Mouse (Mus musculus): ENCODE results near the gene St6galnac4. TPM values are rescaled to one million over a fixed set of nuclear protein-coding genes. Genes with fewer than 3 reads are reported as not detected.
A peak's percentile ranks its signal among the peaks of the same experiment; 100 is the strongest.

St6galnac4 gene
- polyA plus RNA-seq, 1 experiment from 2014 or later = 28.8 TPM

GRCm38 (mm10) chr2:32570698-32571494 lies 16.0 kb upstream of the St6galnac4 start, which contains the start of gene Dpm2:
Gene Dpm2, plus strand, starts transcription at chr2:32570858.
- no peaks in the 10 kb centered on the region for H3K27me3 ChIP-seq
- CTCF ChIA-PET = interaction anchor here (0.7 to 1.2 kb wide), 4 partner anchors 13 to 166 kb away, joined by 3 to 4 read pairs (median 4); no protein-coding TSS in a partner anchor
- ATAC-seq (peak; percentile 23), DNase-seq (ENCODE audit: low read depth, low spot score) (no peak)
- no peak for TF ChIP-seq CTCF (IDR thresholded peaks at IDR 0.05)
- in situ Hi-C loops (cut with MboI; ENCODE audit: low pct_unique_long_range_greater_than_20kb) = loop anchor here (5.0 kb wide), 1 partner anchor 174 kb away; the partner anchor contains the start of gene Ptges2
- POLR2A ChIA-PET = no interaction called here

- no peak for ATAC-seq
- no peak for DNase-seq (ENCODE audit: low read depth, low spot score)
- in situ Hi-C loops (cut with MboI; ENCODE audit: low pct_unique_long_range_greater_than_20kb) = loop anchor here (5.0 kb wide), 1 partner anchor 175 kb away; the partner anchor contains the start of gene Ptges2
- POLR2A ChIA-PET = interaction anchor here (0.7 to 0.9 kb wide), 2 partner anchors 121 to 191 kb away, joined by 3 read pairs; partner anchors contain the start of genes 1110008P14Rik and Slc25a25
- CTCF ChIA-PET = no interaction called here
- TF ChIP-seq CTCF (IDR thresholded peaks at IDR 0.05) = no peak
- H3K27me3 ChIP-seq = no peaks in the 10 kb centered on the region
Measured at GRCm38 (mm10) chr2:32572196-32572595, 14.7 kb upstream of the St6galnac4 start.

GRCm38 (mm10) chr2:32574497-32574896 lies 12.4 kb upstream of the St6galnac4 start, which contains the start of gene Pip5kl1:
Gene Pip5kl1, plus strand, starts transcription at chr2:32574797.
- no peak for ATAC-seq
- H3K27me3 ChIP-seq = no peaks in the 10 kb centered on the region
- POLR2A ChIA-PET = interaction anchor here (0.6 kb wide), 1 partner anchor 75 kb away, joined by 3 read pairs; no protein-coding TSS in a partner anchor
- no peak for DNase-seq (ENCODE audit: low read depth, low spot score)
- TF ChIP-seq CTCF (IDR thresholded peaks at IDR 0.05) = no peak
- in situ Hi-C loops (cut with MboI; ENCODE audit: low pct_unique_long_range_greater_than_20kb) = loop anchor here (5.0 kb wide), 1 partner anchor 177 kb away; the partner anchor contains the start of gene Ptges2
- CTCF ChIA-PET = interaction anchor here (0.6 to 2.2 kb wide), 7 partner anchors 9 to 177 kb away, joined by 3 to 17 read pairs (median 3); no protein-coding TSS in a partner anchor

- POLR2A ChIA-PET = interaction anchor here (0.6 kb wide), 1 partner anchor 74 kb away, joined by 3 read pairs; no protein-coding TSS in a partner anchor
- ATAC-seq (no peak), DNase-seq (ENCODE audit: low read depth, low spot score) (no peak)
- CTCF ChIA-PET = interaction anchor here (0.6 to 2.2 kb wide), 9 partner anchors 9 to 178 kb away, joined by 3 to 17 read pairs (median 3); no protein-coding TSS in a partner anchor
- H3K27me3 ChIP-seq = no peaks in the 10 kb centered on the region
- no peak for TF ChIP-seq CTCF (IDR thresholded peaks at IDR 0.05)
- in situ Hi-C loops (cut with MboI; ENCODE audit: low pct_unique_long_range_greater_than_20kb) = loop anchor here (5.0 kb wide), 1 partner anchor 178 kb away; the partner anchor contains the start of gene Ptges2
Measured at GRCm38 (mm10) chr2:32574901-32575585, 11.9 kb upstream of the St6galnac4 start.

GRCm38 (mm10) chr2:32575586-32576160 lies 11.2 kb upstream of the St6galnac4 start, which contains the start of gene 9430097D07Rik:
Gene 9430097D07Rik, minus strand, starts transcription at chr2:32575684.
- no peaks in the 10 kb centered on the region for H3K27me3 ChIP-seq
- ChIA-PET CTCF (interaction anchor here (0.9 to 2.2 kb wide), 9 partner anchors 8 to 178 kb away, joined by 3 to 17 read pairs (median 3); no protein-coding TSS in a partner anchor), POLR2A (no interaction called here)
- in situ Hi-C loops (cut with MboI; ENCODE audit: low pct_unique_long_range_greater_than_20kb) = no loop called here
- DNase-seq (ENCODE audit: low read depth, low spot score) = no peak
- no peak for TF ChIP-seq CTCF (IDR thresholded peaks at IDR 0.05)
- no peak for ATAC-seq

- ATAC-seq (no peak), DNase-seq (ENCODE audit: low read depth, low spot score) (no peak)
- ChIA-PET CTCF (interaction anchor here (1.3 kb wide), 1 partner anchor 132 kb away, joined by 4 read pairs; no protein-coding TSS in a partner anchor), POLR2A (no interaction called here)
- in situ Hi-C loops (cut with MboI; ENCODE audit: low pct_unique_long_range_greater_than_20kb) = no loop called here
- H3K27me3 ChIP-seq = no peaks in the 10 kb centered on the region
- TF ChIP-seq CTCF (IDR thresholded peaks at IDR 0.05) = no peak
Measured at GRCm38 (mm10) chr2:32576532-32576931, 10.4 kb upstream of the St6galnac4 start.

- no peak for TF ChIP-seq CTCF (IDR thresholded peaks at IDR 0.05)
- ChIA-PET CTCF (interaction anchor here (1.3 to 1.4 kb wide), 2 partner anchors 53 to 90 kb away, joined by 3 read pairs; no protein-coding TSS in a partner anchor), POLR2A (no interaction called here)
- no peaks in the 10 kb centered on the region for H3K27me3 ChIP-seq
- ATAC-seq (peak; percentile 20), DNase-seq (ENCODE audit: low read depth, low spot score) (no peak)
- in situ Hi-C loops (cut with MboI; ENCODE audit: low pct_unique_long_range_greater_than_20kb) = no loop called here
Measured at GRCm38 (mm10) chr2:32578146-32579046, 8.5 kb upstream of the St6galnac4 start.

- ChIA-PET CTCF (interaction anchor here (2.2 kb wide), 1 partner anchor 107 kb away, joined by 6 read pairs; no protein-coding TSS in a partner anchor), POLR2A (interaction anchor here (0.6 kb wide), 1 partner anchor 28 kb away, joined by 7 read pairs; no protein-coding TSS in a partner anchor)
- no peak for TF ChIP-seq CTCF (IDR thresholded peaks at IDR 0.05)
- H3K27me3 ChIP-seq = no peaks in the 10 kb centered on the region
- ATAC-seq = no peak
- in situ Hi-C loops (cut with MboI; ENCODE audit: low pct_unique_long_range_greater_than_20kb) = no loop called here
- DNase-seq (ENCODE audit: low read depth, low spot score) = no peak
Measured at GRCm38 (mm10) chr2:32581450-32582095, 5.3 kb upstream of the St6galnac4 start.
